Mouse (Mus musculus) c-Kit-negative CD71-positive TER-119-positive erythroid progenitor cells, embryonic 14.5 days (primary cell): ENCODE results near the gene Tpd52l2.
"Not testable (repeated sequence)": the region's sequence is repeated elsewhere in the genome, so short reads cannot be mapped to it uniquely, and the experiment has no call there.

Experiments
- DNase-seq: peaks from one replicate; pipeline ENCODE4 v3.0.0-alpha.2; 2013; ENCODE audit warnings: low read depth, low spot score

Gene Tpd52l2

GRCm38 (mm10) chr2:181487338-181488277 lies 9.3 kb upstream of the Tpd52l2 start:
- DNase-seq: no peak

GRCm38 (mm10) chr2:181491432-181492205 lies 5.3 kb upstream of the Tpd52l2 start:
- DNase-seq: peak; percentile 74

GRCm38 (mm10) chr2:181492206-181492605 lies 4.7 kb upstream of the Tpd52l2 start:
- DNase-seq: no peak

- no peak for DNase-seq
Measured at GRCm38 (mm10) chr2:181493156-181493927, 3.6 kb upstream of the Tpd52l2 start, which contains the start of gene Abhd16b. Abhd16b (plus strand) TSS chr2:181493206.

- DNase-seq: no peak
Measured at GRCm38 (mm10) chr2:181494266-181494945, 2.5 kb upstream of the Tpd52l2 start.

GRCm38 (mm10) chr2:181495845-181496244 lies 1.1 kb upstream of the Tpd52l2 start:
- not testable (repeated sequence) for DNase-seq

GRCm38 (mm10) chr2:181496281-181496680 lies 661 bp upstream of the Tpd52l2 start:
- DNase-seq: peak; percentile 51

- peak; percentile 75 for DNase-seq
Measured at GRCm38 (mm10) chr2:181497548-181497875, 570 bp downstream of the Tpd52l2 start.

GRCm38 (mm10) chr2:181498644-181499043 lies 1.7 kb downstream of the Tpd52l2 start:
- no peak for DNase-seq

GRCm38 (mm10) chr2:181509191-181509590 lies 12.2 kb downstream of the Tpd52l2 start:
- DNase-seq: no peak

GRCm38 (mm10) chr2:181511231-181511630 lies 14.3 kb downstream of the Tpd52l2 start:
- no peak for DNase-seq

- DNase-seq: no peak
Measured at GRCm38 (mm10) chr2:181519201-181519600, 22.3 kb downstream of the Tpd52l2 start.

GRCm38 (mm10) chr2:181520118-181520935 lies 23.4 kb downstream of the Tpd52l2 start, which contains the start of gene Dnajc5:
Dnajc5 (plus strand) TSS chr2:181520485.
- peak; percentile 95 for DNase-seq

GRCm38 (mm10) chr2:181520936-181521227 lies 23.9 kb downstream of the Tpd52l2 start:
- no peak for DNase-seq

- DNase-seq: no peak
Measured at GRCm38 (mm10) chr2:181521491-181521890, 24.5 kb downstream of the Tpd52l2 start.

GRCm38 (mm10) chr2:181522811-181523210 lies 25.9 kb downstream of the Tpd52l2 start:
- peak; percentile 54 for DNase-seq

- no peak for DNase-seq
Measured at GRCm38 (mm10) chr2:181525526-181525925, 28.6 kb downstream of the Tpd52l2 start.

GRCm38 (mm10) chr2:181529076-181529475 lies 32.1 kb downstream of the Tpd52l2 start:
- DNase-seq: no peak

GRCm38 (mm10) chr2:181532589-181532988 lies 35.6 kb downstream of the Tpd52l2 start:
- no peak for DNase-seq

- no peak for DNase-seq
Measured at GRCm38 (mm10) chr2:181536410-181536809, 39.5 kb downstream of the Tpd52l2 start.
